Mouse (Mus musculus) cerebellum, postnatal 4 days (tissue): ENCODE results near the gene Man2b1.
"Not testable (repeated sequence)": the region's sequence is repeated elsewhere in the genome, so short reads cannot be mapped to it uniquely, and the experiment has no call there.

ENCODE experiments used
- DNase-seq, 2 experiments: peaks; one replicate each; pipeline ENCODE4 v3.0.0; 2022; ENCODE audit warnings: low spot score in 2 of 2, mixed read lengths in 1 of 2

Man2b1 gene

GRCm38 (mm10) chr8:85120251-85120650, 37.2 kb downstream of the Man2b1 start:
- DNase-seq, result not testable (repeated sequence)

- no peak for DNase-seq
Observed at GRCm38 (mm10) chr8:85122995-85123394, 39.9 kb downstream of the Man2b1 start, which contains the start of gene Zfp791. Zfp791 (minus strand) TSS chr8:85123095.

- DNase-seq, result no peak
Observed at GRCm38 (mm10) chr8:85123691-85124090, 40.6 kb downstream of the Man2b1 start.

GRCm38 (mm10) chr8:85132335-85132734, 49.3 kb downstream of the Man2b1 start:
- DNase-seq, result no peak

- DNase-seq, result not testable (repeated sequence)
Observed at GRCm38 (mm10) chr8:85135690-85136089, 52.6 kb downstream of the Man2b1 start.

- DNase-seq, result no peak
Observed at GRCm38 (mm10) chr8:85142516-85142915, 59.4 kb downstream of the Man2b1 start.
